Mouse (Mus musculus) adrenal gland, adult (tissue): Measurements from ENCODE around the gene Cdk9.

Experiments
- DNase-seq, 2 experiments: peaks; one replicate each; pipeline ENCODE4 v3.0.0; 2022 to 2023; ENCODE audit warnings: low spot score in 1 of 2; ENCODE audit not compliant: inconsistent age in 2 of 2

Cdk9 gene

GRCm38 (mm10) chr2:32709521-32710137, 3.2 kb downstream of the Cdk9 start:
- DNase-seq: no peak

GRCm38 (mm10) chr2:32708643-32709042, 4.2 kb downstream of the Cdk9 start:
- DNase-seq: peak in 1 of 2 experiments; percentile 75

DNA sequence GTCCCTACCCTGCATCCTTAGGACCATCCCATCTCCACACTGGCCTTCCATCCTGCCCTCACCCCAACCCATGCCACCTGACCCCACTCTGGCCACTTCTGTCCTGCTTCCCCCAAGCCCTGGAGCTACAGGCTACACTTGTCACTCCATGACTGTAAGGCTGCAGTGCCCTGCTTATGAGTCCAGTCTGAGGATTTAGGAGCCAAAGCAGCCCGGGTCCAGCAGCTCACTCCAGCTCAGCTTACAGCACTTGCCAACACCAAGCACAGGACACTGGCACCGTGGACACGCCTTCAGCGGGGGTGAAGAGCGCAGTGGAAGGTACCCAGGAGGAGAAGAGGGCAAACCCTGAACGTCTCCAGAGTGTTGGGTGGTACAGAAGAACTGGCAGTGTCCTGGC, 5.9 kb downstream of the Cdk9 start:
- no peak for DNase-seq

DNA sequence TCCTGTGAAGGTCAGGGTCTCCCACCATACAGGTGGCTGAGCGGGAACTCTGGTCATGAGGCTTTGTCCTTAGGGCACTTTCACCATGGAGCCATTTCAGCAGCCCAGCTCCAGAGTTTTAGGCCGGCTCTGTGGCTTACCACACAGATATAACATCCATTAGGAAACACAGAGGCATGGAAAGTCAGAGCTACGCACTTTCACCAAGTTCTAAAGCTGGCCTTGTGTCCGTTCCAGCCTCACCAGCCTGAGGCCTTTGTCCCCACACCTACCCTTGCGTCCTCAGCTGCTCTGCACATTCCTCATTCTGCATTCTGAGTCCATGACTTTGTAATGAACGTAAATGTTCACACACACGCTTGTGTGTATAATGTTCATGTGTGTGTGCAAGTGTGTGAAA, 7.9 kb downstream of the Cdk9 start:
- no peak for DNase-seq

DNA sequence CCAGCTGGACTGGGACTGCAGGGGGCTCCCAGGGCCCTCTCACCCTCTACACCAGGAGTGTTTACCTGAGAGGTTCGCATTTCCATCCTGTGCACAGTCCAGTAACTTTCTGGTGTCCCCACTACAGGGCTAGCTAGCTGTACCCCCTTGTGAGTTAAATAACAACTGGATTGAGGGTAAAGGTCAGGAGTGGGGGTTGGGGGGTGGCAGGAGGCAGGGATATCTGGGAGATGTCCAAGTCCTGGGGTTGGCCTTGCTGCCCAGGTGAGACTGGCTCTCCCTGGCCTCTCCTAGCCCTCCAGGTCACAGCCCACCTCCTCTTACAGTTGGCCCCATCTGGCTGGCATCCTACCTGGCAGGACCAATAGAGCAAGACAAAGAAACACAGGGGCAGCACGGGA, 8.9 kb downstream of the Cdk9 start, which contains the start of gene Fpgs:
Gene Fpgs (minus strand): TSS at position 125 of the 401 bp plus-strand sequence.
- DNase-seq: no peak

DNA sequence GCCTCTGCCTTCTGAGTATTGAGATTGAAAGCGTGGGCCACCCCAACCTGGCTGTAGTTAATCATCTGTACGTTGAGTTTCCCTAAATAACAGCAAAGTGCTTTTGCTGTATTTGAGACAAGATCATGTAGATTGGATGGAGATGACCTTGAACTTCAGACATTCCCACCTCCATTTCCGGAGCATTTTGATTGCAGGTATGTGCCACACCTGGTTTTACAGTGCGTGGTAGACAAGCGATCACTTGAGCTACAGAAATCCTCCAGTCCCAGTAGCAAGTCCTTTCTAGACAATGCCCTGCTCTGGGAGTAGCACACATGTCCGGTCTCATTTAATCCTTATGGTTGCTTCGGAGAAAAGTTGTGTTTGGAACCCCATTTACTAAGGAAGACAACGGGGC, 9.8 kb downstream of the Cdk9 start:
- no peak for DNase-seq

- DNase-seq: no peak
Observed at GRCm38 (mm10) chr2:32700966-32701743, 11.7 kb downstream of the Cdk9 start.

DNA sequence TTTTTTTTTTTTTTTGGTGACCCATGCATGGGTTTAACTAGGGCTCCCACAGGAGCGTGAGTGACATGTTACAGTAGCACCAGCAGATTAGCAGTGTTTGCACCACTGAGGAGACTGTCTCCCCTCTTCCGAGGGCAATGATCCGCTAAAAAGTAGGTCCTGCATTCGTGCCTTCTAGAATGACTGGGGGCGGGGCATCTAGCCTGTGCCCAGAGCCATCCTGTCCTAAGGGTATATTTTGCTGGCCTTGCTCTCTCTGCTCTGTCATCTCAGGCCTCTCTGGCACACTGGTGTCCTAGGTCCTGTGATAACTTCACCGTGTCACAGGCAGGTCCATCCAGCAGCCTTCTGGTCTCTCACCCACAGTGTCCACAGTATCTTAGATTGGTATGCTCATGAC, 13.2 kb downstream of the Cdk9 start:
- DNase-seq: no peak

DNA sequence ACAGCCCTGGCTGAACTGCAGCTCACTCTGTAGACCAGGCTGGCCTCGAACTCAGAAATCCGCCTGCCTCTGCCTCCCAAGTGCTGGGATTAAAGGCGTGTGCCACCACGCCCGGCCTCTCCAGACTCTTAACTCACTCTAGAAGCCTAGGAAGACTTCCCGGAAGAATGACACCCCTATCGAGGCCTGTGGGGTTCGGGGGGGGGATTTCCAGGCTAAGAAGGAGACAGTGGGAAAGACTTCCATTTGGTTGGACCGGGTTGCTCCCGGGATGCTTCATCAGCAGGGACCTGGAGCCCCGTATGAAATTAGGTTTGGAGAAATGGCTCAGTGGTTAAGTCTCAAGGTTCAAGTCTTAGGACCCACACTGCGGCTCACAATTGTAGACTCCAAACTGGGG, 18.2 kb downstream of the Cdk9 start:
- no peak for DNase-seq

DNA sequence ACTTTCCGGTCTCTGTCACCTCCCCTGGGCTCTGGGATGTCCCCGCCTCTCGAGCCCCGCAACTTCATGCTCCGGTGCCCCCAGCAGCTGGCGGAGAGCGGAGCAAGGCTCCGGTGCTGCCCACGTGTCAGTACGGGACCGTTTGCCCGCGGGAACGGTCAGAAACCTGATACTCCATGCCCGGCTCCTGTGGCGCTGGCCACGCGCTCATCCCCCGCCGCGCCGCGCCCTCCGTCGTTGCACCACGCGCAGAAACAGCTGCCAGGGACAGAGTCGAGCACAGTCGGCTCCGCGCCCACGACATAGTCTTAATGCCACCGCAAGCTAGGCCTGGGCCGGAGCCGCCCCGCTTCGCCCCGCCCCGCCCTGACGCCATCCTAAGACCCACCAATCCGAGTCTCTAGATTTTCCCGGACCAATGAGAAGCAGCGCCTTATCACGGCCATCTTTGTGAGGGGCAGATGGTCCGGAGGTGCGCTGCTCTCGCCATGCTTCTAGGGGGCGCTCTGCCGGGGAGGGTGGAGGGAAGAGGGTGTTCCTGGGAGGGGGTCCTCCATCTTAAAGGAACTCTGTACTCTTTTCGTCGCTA, 19.0 kb downstream of the Cdk9 start:
- DNase-seq: peak; percentile 96 to 99

- DNase-seq: no peak
Observed at GRCm38 (mm10) chr2:32693282-32693681, 19.6 kb downstream of the Cdk9 start.

GRCm38 (mm10) chr2:32692496-32692895, 20.4 kb downstream of the Cdk9 start:
- no peak for DNase-seq

GRCm38 (mm10) chr2:32691041-32691440, 21.8 kb downstream of the Cdk9 start:
- DNase-seq: no peak

GRCm38 (mm10) chr2:32689420-32689819, 23.5 kb downstream of the Cdk9 start:
- DNase-seq: peak; percentile 90 to 96

GRCm38 (mm10) chr2:32687562-32687961, 25.3 kb downstream of the Cdk9 start:
- DNase-seq: no peak

- no peak for DNase-seq
Observed at GRCm38 (mm10) chr2:32686640-32687039, 26.2 kb downstream of the Cdk9 start.

GRCm38 (mm10) chr2:32685807-32686206, 27.1 kb downstream of the Cdk9 start:
- peak; percentile 69 to 85 for DNase-seq

GRCm38 (mm10) chr2:32684681-32685428, 28.0 kb downstream of the Cdk9 start:
- DNase-seq: no peak

DNA sequence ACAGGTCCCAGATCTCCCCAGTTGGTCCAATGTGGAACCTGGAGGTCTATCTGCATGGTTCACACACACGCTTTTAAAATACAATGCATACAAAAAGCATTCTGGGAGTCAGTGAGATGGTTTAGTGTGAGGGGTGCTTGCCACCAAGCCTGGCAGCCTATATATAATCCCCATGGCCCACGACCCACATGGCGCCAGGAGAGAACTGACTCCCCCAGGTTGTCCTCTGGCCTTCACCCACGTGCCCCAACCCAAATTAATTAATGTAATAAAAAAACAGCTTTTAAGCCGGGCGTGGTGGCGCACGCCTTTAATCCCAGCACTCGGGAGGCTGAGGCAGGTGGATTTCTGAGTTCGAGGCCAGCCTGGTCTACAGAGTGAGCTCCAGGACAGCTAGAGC, 29.2 kb downstream of the Cdk9 start:
- no peak for DNase-seq

- no peak for DNase-seq
Observed at GRCm38 (mm10) chr2:32682721-32683417, 30.0 kb downstream of the Cdk9 start.

GRCm38 (mm10) chr2:32681754-32682153, 31.1 kb downstream of the Cdk9 start:
- DNase-seq: no peak
